Mouse (Mus musculus) megakaryocyte, embryonic 14.5 days (primary cell): ENCODE results near the gene Arhgap27. TPM values are rescaled to one million over a fixed set of nuclear protein-coding genes. Genes with fewer than 3 reads are reported as not detected.

Experiments used
- H3K27me3 ChIP-seq: replicated peaks from 2 replicates; pipeline ENCODE3; 2012; ENCODE audit warnings: inconsistent platforms
- H3K36me3 ChIP-seq: replicated peaks from 2 replicates; pipeline ENCODE3; 2012; ENCODE audit warnings: low read length, inconsistent platforms, mixed read lengths
- H3K4me1 ChIP-seq: 2 replicates; pipeline ENCODE4 v1.6.1; 2012; ENCODE audit warnings: inconsistent platforms
- H3K4me3 ChIP-seq: replicated peaks from 2 replicates; pipeline ENCODE3; 2012; ENCODE audit warnings: moderate library complexity, mild to moderate bottlenecking, inconsistent platforms
- H3K9me3 ChIP-seq: 2 replicates; pipeline ENCODE4 v1.6.1; 2012; ENCODE audit warnings: inconsistent platforms
- FLI1 ChIP-seq: IDR thresholded peaks from 2 replicates; pipeline ENCODE4 v1.6.1; 2012; ENCODE audit warnings: low read length, inconsistent platforms, mixed read lengths
- GATA1 ChIP-seq: IDR thresholded peaks from 3 replicates; pipeline ENCODE4 v1.6.1; 2012; ENCODE audit warnings: mixed read lengths, low read length, inconsistent platforms, borderline replicate concordance
- polyA plus RNA-seq: library from polyadenylated mRNA; stranded (reverse); fragments of >175 nt; gene quantifications from 2 replicates; pipeline ENCODE4 v1.2.3, GENCODE M21; 2012; ENCODE audit warnings: low replicate concordance; ENCODE audit not compliant: insufficient read depth

The Arhgap27 gene
- polyA plus RNA-seq, 1 experiment: 4.9 TPM

DNA sequence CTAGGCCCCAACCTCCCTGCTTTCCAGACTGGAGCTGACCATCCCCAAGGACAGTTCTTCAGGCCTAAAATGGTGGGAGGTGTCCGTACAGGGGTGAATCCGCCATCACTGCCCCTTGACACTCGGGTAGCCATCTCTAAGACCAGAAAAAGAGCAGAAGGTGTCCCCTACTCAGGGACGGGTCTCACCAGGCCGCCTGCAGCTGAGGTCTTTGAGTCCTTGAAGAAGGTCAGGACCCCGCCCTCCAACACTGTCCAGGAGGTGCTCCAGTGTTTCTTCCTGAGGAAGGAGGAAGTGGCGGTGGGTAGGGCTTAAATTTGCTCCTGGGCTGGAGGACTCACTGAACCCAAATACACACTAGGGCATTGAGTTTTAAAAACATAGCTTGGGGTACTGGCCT lies 25.4 kb downstream of the Arhgap27 start:
- no peaks in the 10 kb centered on the region for H3K9me3 ChIP-seq
- H3K27me3 ChIP-seq: peaks cover 33% of the 10 kb centered on the region
- peaks cover 9% of the 10 kb centered on the region for H3K4me1 ChIP-seq
- no peak overlapping the region for H3K4me3 ChIP-seq
- peaks cover 9% of the 10 kb centered on the region for H3K36me3 ChIP-seq
- no peak for TF ChIP-seq FLI1
- no peak for TF ChIP-seq GATA1

DNA sequence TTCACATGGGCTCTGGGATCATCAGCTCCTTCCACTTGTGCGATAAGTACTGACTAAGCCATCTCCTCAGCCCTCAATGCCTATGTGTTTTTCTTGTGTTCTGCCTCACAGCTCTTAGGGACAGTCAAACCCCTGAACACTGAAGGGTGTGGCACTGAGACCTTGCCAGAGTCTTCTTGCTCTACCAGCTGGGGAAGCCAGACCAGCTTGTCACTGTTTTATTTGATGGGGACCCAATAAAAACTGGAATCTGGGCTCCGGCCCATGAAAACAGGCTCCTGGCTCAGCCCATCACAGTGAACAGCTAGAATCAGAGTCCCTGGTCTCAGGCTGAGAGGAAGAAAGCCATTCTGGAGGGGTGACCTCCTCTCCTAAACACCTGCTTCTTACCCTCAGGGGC lies 26.3 kb downstream of the Arhgap27 start:
- Histone ChIP-seq H3K4me1 (peaks cover 5% of the 10 kb centered on the region; the same call in 1 of the 2 replicates), H3K4me3 (no peak overlapping the region), H3K36me3 (peaks cover 18% of the 10 kb centered on the region), H3K9me3 (no peaks in the 10 kb centered on the region), H3K27me3 (peaks cover 36% of the 10 kb centered on the region)
- TF ChIP-seq GATA1: no peak
- TF ChIP-seq FLI1: no peak

DNA sequence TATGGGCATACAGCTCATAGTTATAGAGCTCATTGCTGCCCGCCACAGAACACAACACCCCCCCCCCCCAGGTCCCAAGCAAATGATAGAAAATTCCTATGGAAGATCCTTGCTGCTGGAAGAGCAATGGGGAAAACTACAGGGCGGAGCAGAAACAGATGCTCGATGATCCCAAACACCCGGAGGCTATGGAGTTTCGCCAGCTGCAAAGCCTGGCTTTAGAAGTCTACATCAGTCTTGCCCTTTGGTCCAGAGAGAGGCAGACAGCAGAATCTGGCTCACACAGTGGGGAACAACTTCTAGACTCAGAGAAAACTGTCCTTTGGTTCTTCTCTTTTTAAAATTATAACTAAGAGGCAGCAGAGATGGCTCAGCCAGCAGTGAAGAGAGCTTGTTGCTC lies 27.9 kb downstream of the Arhgap27 start:
- TF ChIP-seq GATA1: no peak
- TF ChIP-seq FLI1: no peak

DNA sequence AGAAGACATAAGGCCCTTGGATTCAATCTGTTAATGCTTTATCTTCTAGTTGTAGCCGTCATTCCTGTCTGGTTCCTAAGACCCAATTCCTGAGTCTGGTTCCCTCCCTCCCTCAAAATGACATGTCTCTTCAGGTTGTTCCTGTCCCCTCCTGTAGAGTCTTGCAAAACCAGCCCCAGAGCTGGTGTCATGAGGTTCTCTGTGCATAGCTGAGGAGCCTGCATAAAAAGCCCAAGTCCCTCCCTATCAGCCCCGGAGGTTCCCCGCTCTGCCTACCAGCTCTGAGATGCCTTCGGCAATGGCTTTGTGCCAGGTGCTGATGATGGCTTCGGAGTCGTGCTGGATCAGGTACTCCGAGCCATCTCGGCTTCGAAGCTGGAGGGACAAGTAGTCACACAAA lies 28.6 kb downstream of the Arhgap27 start:
- Histone ChIP-seq H3K9me3 (no peaks in the 10 kb centered on the region), H3K4me1 (peaks cover 5% of the 10 kb centered on the region; the same call in 1 of the 2 replicates), H3K27me3 (peaks cover 27% of the 10 kb centered on the region), H3K36me3 (peaks cover 19% of the 10 kb centered on the region), H3K4me3 (no peak overlapping the region)
- TF ChIP-seq GATA1 (no peak), FLI1 (no peak)

More for the DNA sequence above, 27.9 kb downstream of the Arhgap27 start:
- Histone ChIP-seq H3K27me3 (peaks cover 31% of the 10 kb centered on the region), H3K4me3 (no peak overlapping the region), H3K36me3 (peaks cover 19% of the 10 kb centered on the region), H3K4me1 (peaks cover 5% of the 10 kb centered on the region; the same call in 1 of the 2 replicates), H3K9me3 (no peaks in the 10 kb centered on the region)

GRCm38 (mm10) chr11:103333719-103334398 lies 29.6 kb downstream of the Arhgap27 start:
- TF ChIP-seq FLI1 (no peak), GATA1 (no peak)
- H3K9me3 ChIP-seq: no peaks in the 10 kb centered on the region
- H3K4me1 ChIP-seq: peaks cover 5% of the 10 kb centered on the region; the same call in 1 of the 2 replicates
- H3K27me3 ChIP-seq: peaks cover 29% of the 10 kb centered on the region
- H3K4me3 ChIP-seq: no peak overlapping the region
- peaks cover 17% of the 10 kb centered on the region for H3K36me3 ChIP-seq

DNA sequence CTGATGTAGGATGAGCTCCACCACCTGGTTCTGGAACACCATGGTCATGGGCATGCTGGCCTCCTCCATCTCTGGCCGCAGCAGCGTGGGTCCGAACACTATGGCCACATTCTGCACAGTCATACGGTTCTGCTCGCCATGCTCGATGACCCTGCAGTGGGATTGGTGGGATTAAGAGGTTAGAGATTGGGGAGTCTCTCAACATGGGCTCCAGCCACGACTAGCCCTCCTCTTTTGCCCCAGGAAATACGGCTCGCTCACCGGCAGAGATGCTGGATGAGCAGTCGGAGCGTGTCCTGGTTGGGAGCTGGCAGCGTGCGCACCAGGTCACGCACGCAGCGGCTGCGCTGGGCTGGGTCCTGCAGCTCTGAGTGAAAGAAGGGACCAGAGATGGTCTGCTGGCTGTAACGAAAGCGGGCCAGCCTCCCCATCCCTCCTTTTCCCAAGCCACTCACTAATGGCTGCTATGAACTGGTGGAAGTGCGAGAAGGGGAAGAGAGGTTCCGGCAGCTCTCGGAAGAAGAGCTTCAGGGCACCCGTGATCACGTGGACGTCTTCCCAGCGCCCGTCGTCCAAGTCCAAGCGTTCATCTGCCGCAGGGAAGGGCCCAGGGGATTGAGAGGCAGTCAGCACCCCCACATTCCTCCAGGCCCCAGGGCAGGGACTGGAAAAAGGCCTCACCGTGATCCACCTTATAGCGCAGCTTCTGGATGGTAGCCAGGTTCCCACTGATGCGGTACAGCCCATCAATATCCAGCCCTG lies 30.4 kb downstream of the Arhgap27 start:
- Histone ChIP-seq H3K4me3 (peak overlapping the region; percentile 42), H3K36me3 (peaks cover 15% of the 10 kb centered on the region), H3K27me3 (peaks cover 26% of the 10 kb centered on the region), H3K4me1 (peaks cover 5% of the 10 kb centered on the region; the same call in 1 of the 2 replicates), H3K9me3 (no peaks in the 10 kb centered on the region)
- no peak for TF ChIP-seq GATA1
- no peak for TF ChIP-seq FLI1

DNA sequence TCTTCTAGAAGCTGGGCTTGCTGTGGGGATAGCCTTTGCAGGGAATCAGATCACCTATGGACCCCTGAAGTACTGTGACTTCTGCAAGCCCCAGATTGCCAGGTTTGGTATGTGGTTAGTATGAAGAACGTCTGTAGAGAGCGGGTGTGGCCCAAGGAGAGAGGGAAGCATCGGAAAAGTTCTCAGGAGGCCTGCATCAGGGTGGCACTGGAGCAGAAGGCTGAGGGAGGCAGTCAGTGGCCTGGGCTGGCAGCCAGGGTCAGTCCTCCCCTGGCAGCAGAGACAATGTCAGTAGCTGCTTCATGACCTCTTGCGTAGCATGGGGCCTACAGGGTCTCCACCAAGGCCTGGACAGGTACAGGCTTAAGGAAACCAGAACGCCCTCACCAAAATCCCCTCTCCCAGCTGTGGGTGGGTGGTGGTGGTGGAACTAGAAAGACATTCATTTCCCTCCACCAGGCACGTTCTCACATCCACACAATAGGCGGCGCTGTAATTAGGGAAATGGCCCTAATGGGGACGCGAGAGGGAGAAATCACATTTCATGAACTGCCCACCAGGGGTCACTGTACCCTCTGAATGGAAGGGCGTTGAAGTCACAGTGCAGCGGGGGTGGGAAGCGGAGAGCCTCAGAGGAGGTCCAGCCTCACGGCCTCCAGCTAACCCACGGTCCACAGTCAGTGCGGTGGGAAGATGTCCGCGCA lies 31.2 kb downstream of the Arhgap27 start:
- H3K36me3 ChIP-seq: peaks cover 15% of the 10 kb centered on the region
- H3K4me1 ChIP-seq: peaks cover 5% of the 10 kb centered on the region; the same call in 1 of the 2 replicates
- no peaks in the 10 kb centered on the region for H3K9me3 ChIP-seq
- H3K27me3 ChIP-seq: peaks cover 24% of the 10 kb centered on the region
- H3K4me3 ChIP-seq: peak overlapping the region; percentile 42
- TF ChIP-seq GATA1: no peak
- no peak for TF ChIP-seq FLI1

- Histone ChIP-seq H3K4me3 (no peak overlapping the region), H3K4me1 (peaks cover 8% of the 10 kb centered on the region; the same call in 1 of the 2 replicates), H3K36me3 (peaks cover 15% of the 10 kb centered on the region), H3K27me3 (peaks cover 24% of the 10 kb centered on the region), H3K9me3 (no peaks in the 10 kb centered on the region)
- TF ChIP-seq GATA1: no peak
- TF ChIP-seq FLI1: no peak
These were observed 31.8 kb downstream of the Arhgap27 start for GRCm38 (mm10) chr11:103331502-103332185.

- TF ChIP-seq FLI1 (no peak), GATA1 (no peak)
- Histone ChIP-seq H3K27me3 (peaks cover 24% of the 10 kb centered on the region), H3K9me3 (peaks cover 3% of the 10 kb centered on the region), H3K36me3 (peaks cover 15% of the 10 kb centered on the region), H3K4me3 (no peak overlapping the region), H3K4me1 (peaks cover 9% of the 10 kb centered on the region; the same call in 1 of the 2 replicates)
These were observed 32.7 kb downstream of the Arhgap27 start for GRCm38 (mm10) chr11:103330651-103331319.
